Mouse (Mus musculus) megakaryocyte, embryonic 14.5 days (primary cell): ENCODE results near the gene Rps6ka5.

ENCODE experiments used
- FLI1 ChIP-seq: IDR thresholded peaks from 2 replicates; pipeline ENCODE4 v1.6.1; 2012; ENCODE audit warnings: low read length, inconsistent platforms, mixed read lengths
- GATA1 ChIP-seq: IDR thresholded peaks from 3 replicates; pipeline ENCODE4 v1.6.1; 2012; ENCODE audit warnings: mixed read lengths, low read length, inconsistent platforms, borderline replicate concordance

- TF ChIP-seq GATA1 = no peak
- no peak for TF ChIP-seq FLI1
These were observed 156.2 kb downstream of the Rps6ka5 start for GRCm38 (mm10) chr12:100570522-100571072.
